Mouse (Mus musculus) stomach, embryonic 14.5 days (tissue): ENCODE data around the gene Rfc2. TPM values are rescaled to one million over a fixed set of nuclear protein-coding genes. Genes with fewer than 3 reads are reported as not detected.

Experiments
- ATAC-seq: fragments of 200-750 bp; cut with Nextera tagmentation; 2 replicates; pipeline ENCODE4 v1.8.0; 2017; ENCODE audit warnings: low read depth, moderate TSS enrichment; ENCODE audit not compliant: insufficient number of reproducible peaks, insufficient read depth, low FRiP score
- H3K27ac ChIP-seq: fragments of 300-500 bp; sonication (generic); 2 replicates; pipeline ENCODE4 v1.5.1; 2014; ENCODE audit warnings: mild to moderate bottlenecking, low read length, moderate library complexity, mixed read lengths
- H3K27me3 ChIP-seq: fragments of 300-500 bp; sonication (generic); 2 replicates; pipeline ENCODE4 v1.6.1; 2014; ENCODE audit warnings: low read length, control low read depth, mixed read lengths; ENCODE audit not compliant: control insufficient read depth, insufficient read depth
- H3K36me3 ChIP-seq: fragments of 300-500 bp; sonication (generic); 2 replicates; pipeline ENCODE4 v1.6.1; 2014; ENCODE audit warnings: mild to moderate bottlenecking, control low read depth, low read length, moderate library complexity, mixed read lengths; ENCODE audit not compliant: control insufficient read depth, insufficient read depth
- H3K4me1 ChIP-seq: fragments of 300-500 bp; sonication (generic); 2 replicates; pipeline ENCODE4 v1.6.1; 2014; ENCODE audit warnings: low read length, control low read depth, mixed read lengths; ENCODE audit not compliant: control insufficient read depth, insufficient read depth
- H3K4me2 ChIP-seq: fragments of 300-500 bp; sonication (generic); replicated peaks from 2 replicates; pipeline ENCODE4 v1.6.1; 2014; ENCODE audit warnings: low read depth, low read length, control low read depth
- H3K4me3 ChIP-seq: fragments of 300-500 bp; sonication (generic); 2 replicates; pipeline ENCODE4 v1.5.1; 2014; ENCODE audit warnings: low read depth, low read length, control low read depth
- H3K9ac ChIP-seq: fragments of 300-500 bp; sonication (generic); replicated peaks from 2 replicates; pipeline ENCODE4 v1.6.1; 2014; ENCODE audit warnings: low read depth, mild to moderate bottlenecking, control low read depth, low read length, moderate library complexity, mixed read lengths
- H3K9me3 ChIP-seq: fragments of 300-500 bp; sonication (generic); 2 replicates; pipeline ENCODE4 v1.6.1; 2016; ENCODE audit warnings: low read depth, low read length, control low read depth; ENCODE audit not compliant: control insufficient read depth
- WGBS: fragments of 180-500 bp; shearing (Covaris S2); extraction: QIAGEN DNeasy Blood & Tissue Kit; methylation state at CpG from one replicate; pipeline ENCODE4 v1.1.7; 2014; 5-methylcytosine and 5-hydroxymethylcytosine counted together
- polyA plus RNA-seq: library from polyadenylated mRNA; unstranded; fragments of >200 nt; fragmentation: Nextera tagmentation; extraction: Ambion mirVana; gene quantifications from 2 replicates; pipeline ENCODE4 v1.2.1, GENCODE M21; 2014

The Rfc2 gene
- polyA plus RNA-seq, 1 experiment from 2014 or later: 285 TPM

- no peak for ATAC-seq
- peaks cover 2% of the 10 kb centered on the region for H3K36me3 ChIP-seq
Observed at GRCm38 (mm10) chr5:134583006-134583883, 2.1 kb downstream of the Rfc2 start.

GRCm38 (mm10) chr5:134583884-134584213 is 2.7 kb downstream of the Rfc2 start:
- Histone ChIP-seq H3K4me3 (peak overlapping the region; percentile 69; the same call in 1 of the 2 replicates), H3K4me1 (peaks cover 7% of the 10 kb centered on the region; the same call in 1 of the 2 replicates), H3K27me3 (no peaks in the 10 kb centered on the region), H3K36me3 (peaks cover 2% of the 10 kb centered on the region), H3K4me2 (peak overlapping the region; percentile 87), H3K9ac (no peak overlapping the region), H3K9me3 (no peaks in the 10 kb centered on the region), H3K27ac (no peak overlapping the region)
- WGBS: 71% methylated on average over 3 of the region's 3 CpGs
- ATAC-seq: no peak

More at GRCm38 (mm10) chr5:134583006-134583883, 2.1 kb downstream of the Rfc2 start:
- peak overlapping the region; percentile 69 for H3K4me3 ChIP-seq
- peaks cover 7% of the 10 kb centered on the region; the same call in 1 of the 2 replicates for H3K4me1 ChIP-seq
- H3K27ac ChIP-seq: no peak overlapping the region
- H3K9ac ChIP-seq: peak overlapping the region; percentile 73
- peak overlapping the region; percentile 87 for H3K4me2 ChIP-seq
- no peaks in the 10 kb centered on the region for H3K9me3 ChIP-seq
- no peaks in the 10 kb centered on the region for H3K27me3 ChIP-seq
- whole genome bisulfite sequencing: 24% methylated on average over 15 of the region's 15 CpGs

GRCm38 (mm10) chr5:134584798-134585197 is 3.6 kb downstream of the Rfc2 start:
- H3K27me3 ChIP-seq: no peaks in the 10 kb centered on the region
- peaks cover 7% of the 10 kb centered on the region; the same call in 1 of the 2 replicates for H3K4me1 ChIP-seq
- H3K27ac ChIP-seq: no peak overlapping the region
- ATAC-seq: no peak
- no peak overlapping the region for H3K4me2 ChIP-seq
- H3K36me3 ChIP-seq: peaks cover 2% of the 10 kb centered on the region
- WGBS: 92% methylated on average over 5 of the region's 5 CpGs
- H3K4me3 ChIP-seq: no peak overlapping the region
- H3K9ac ChIP-seq: no peak overlapping the region
- H3K9me3 ChIP-seq: no peaks in the 10 kb centered on the region

GRCm38 (mm10) chr5:134589900-134590299 is 8.7 kb downstream of the Rfc2 start:
- Histone ChIP-seq H3K9me3 (no peaks in the 10 kb centered on the region), H3K27ac (no peak overlapping the region), H3K4me2 (no peak overlapping the region), H3K36me3 (peaks cover 43% of the 10 kb centered on the region), H3K4me3 (no peak overlapping the region), H3K27me3 (no peaks in the 10 kb centered on the region), H3K9ac (no peak overlapping the region), H3K4me1 (no peaks in the 10 kb centered on the region)
- ATAC-seq: no peak
- 82% methylated on average over 3 of the region's 3 CpGs for WGBS

GRCm38 (mm10) chr5:134592026-134592581 is 10.9 kb downstream of the Rfc2 start:
- no peaks in the 10 kb centered on the region for H3K27me3 ChIP-seq
- H3K4me2 ChIP-seq: no peak overlapping the region
- no peak overlapping the region for H3K9ac ChIP-seq
- H3K4me1 ChIP-seq: no peaks in the 10 kb centered on the region
- ATAC-seq: no peak
- H3K36me3 ChIP-seq: peaks cover 58% of the 10 kb centered on the region
- no peak overlapping the region for H3K27ac ChIP-seq
- no peaks in the 10 kb centered on the region for H3K9me3 ChIP-seq
- no peak overlapping the region for H3K4me3 ChIP-seq
- 89% methylated on average over 11 of the region's 11 CpGs for WGBS

- ATAC-seq: no peak
- Histone ChIP-seq H3K4me2 (no peak overlapping the region), H3K9me3 (no peaks in the 10 kb centered on the region), H3K4me3 (no peak overlapping the region), H3K27ac (no peak overlapping the region), H3K9ac (no peak overlapping the region), H3K36me3 (peaks cover 67% of the 10 kb centered on the region), H3K4me1 (no peaks in the 10 kb centered on the region), H3K27me3 (no peaks in the 10 kb centered on the region)
- 84% methylated on average over 9 of the region's 9 CpGs for WGBS
Observed at GRCm38 (mm10) chr5:134593093-134593492, 11.9 kb downstream of the Rfc2 start.

- no peak for ATAC-seq
- Histone ChIP-seq H3K4me1 (no peaks in the 10 kb centered on the region), H3K9ac (no peak overlapping the region), H3K36me3 (peaks cover 53% of the 10 kb centered on the region), H3K4me2 (no peak overlapping the region), H3K9me3 (no peaks in the 10 kb centered on the region), H3K4me3 (no peak overlapping the region), H3K27me3 (no peaks in the 10 kb centered on the region), H3K27ac (no peak overlapping the region)
- WGBS: 80% methylated on average over 10 of the region's 10 CpGs
Observed at GRCm38 (mm10) chr5:134597711-134598110, 16.5 kb downstream of the Rfc2 start.

GRCm38 (mm10) chr5:134604376-134604775 is 23.2 kb downstream of the Rfc2 start:
- H3K9ac ChIP-seq: no peak overlapping the region
- H3K27ac ChIP-seq: no peak overlapping the region
- no peak overlapping the region for H3K4me3 ChIP-seq
- no peak for ATAC-seq
- 0 out of 2 replicates have a peak, but pooled peaks cover 2% of the 10 kb centered on the region for H3K4me1 ChIP-seq
- 79% methylated on average over 11 of the region's 11 CpGs for WGBS
- H3K4me2 ChIP-seq: no peak overlapping the region
- H3K36me3 ChIP-seq: peaks cover 2% of the 10 kb centered on the region; the same call in 1 of the 2 replicates
- H3K27me3 ChIP-seq: no peaks in the 10 kb centered on the region
- no peaks in the 10 kb centered on the region for H3K9me3 ChIP-seq
